Mouse (Mus musculus) embryonic facial prominence, embryonic 11.5 days (tissue): ENCODE measurements around the gene Tnfrsf12a. TPM values are rescaled to one million over a fixed set of nuclear protein-coding genes. Genes with fewer than 3 reads are reported as not detected.
A peak's percentile ranks its signal among the peaks of the same experiment; 100 is the strongest.

ENCODE experiments used
- ATAC-seq: fragments of 200-750 bp; cut with Nextera tagmentation; replicated peaks from 2 replicates; pipeline ENCODE4 v1.8.0; 2017; ENCODE audit warnings: low read depth; ENCODE audit not compliant: insufficient number of reproducible peaks, low FRiP score, low TSS enrichment
- DNase-seq: peaks from one replicate; pipeline ENCODE4 v3.0.0-alpha.2; 2015; ENCODE audit warnings: low spot score
- H3K27ac ChIP-seq: fragments of 300-500 bp; sonication (generic); replicated peaks from 2 replicates; pipeline ENCODE4 v1.5.1; 2014; ENCODE audit warnings: mild to moderate bottlenecking, low read depth, low read length, control low read depth
- H3K27me3 ChIP-seq: fragments of 300-500 bp; sonication (generic); 2 replicates; pipeline ENCODE4 v1.6.1; 2014; ENCODE audit warnings: mild to moderate bottlenecking, low read length, moderate library complexity, mixed read lengths; ENCODE audit not compliant: control insufficient read depth, insufficient read depth
- H3K36me3 ChIP-seq: fragments of 300-500 bp; sonication (generic); replicated peaks from 2 replicates; pipeline ENCODE4 v1.6.1; 2014; ENCODE audit warnings: low read depth, mild to moderate bottlenecking, low read length, moderate library complexity, mixed read lengths; ENCODE audit not compliant: control insufficient read depth, insufficient read depth
- H3K4me1 ChIP-seq: fragments of 300-500 bp; sonication (generic); 2 replicates; pipeline ENCODE4 v1.6.1; 2014; ENCODE audit warnings: low read length, mixed read lengths; ENCODE audit not compliant: control insufficient read depth, insufficient read depth
- H3K4me2 ChIP-seq: fragments of 300-500 bp; sonication (generic); 2 replicates; pipeline ENCODE4 v1.6.1; 2014; ENCODE audit warnings: low read depth, mild to moderate bottlenecking, control low read depth, low read length, moderate library complexity
- H3K4me3 ChIP-seq: fragments of 300-500 bp; sonication (generic); 2 replicates; pipeline ENCODE4 v1.5.1; 2014; ENCODE audit warnings: low read depth, low read length, control low read depth
- H3K9ac ChIP-seq: fragments of 300-500 bp; sonication (generic); replicated peaks from 2 replicates; pipeline ENCODE4 v1.6.1; 2014; ENCODE audit warnings: mild to moderate bottlenecking, control low read depth, low read length
- H3K9me3 ChIP-seq: fragments of 300-500 bp; sonication (generic); replicated peaks from 2 replicates; pipeline ENCODE4 v1.6.1; 2016; ENCODE audit warnings: mild to moderate bottlenecking, low read length, inconsistent platforms, mixed read lengths; ENCODE audit not compliant: control insufficient read depth
- WGBS: fragments of 180-500 bp; shearing (Covaris S2); extraction: QIAGEN DNeasy Blood & Tissue Kit; methylation state at CpG from one replicate; pipeline ENCODE4 v1.1.7; 2014; 5-methylcytosine and 5-hydroxymethylcytosine counted together
- polyA plus RNA-seq: library from polyadenylated mRNA; unstranded; fragments of >200 nt; fragmentation: Nextera tagmentation; extraction: Ambion mirVana; gene quantifications from 2 replicates; pipeline ENCODE4 v1.2.1, GENCODE M21; 2014

The Tnfrsf12a gene
- polyA plus RNA-seq, 1 experiment from 2014 or later = 6.8 TPM

- H3K9ac ChIP-seq = no peak overlapping the region
- H3K27me3 ChIP-seq = no peaks in the 10 kb centered on the region
- no peaks in the 10 kb centered on the region for H3K4me1 ChIP-seq
- H3K27ac ChIP-seq = no peak overlapping the region
- H3K4me3 ChIP-seq = no peak overlapping the region
- WGBS = 60% methylated on average over 2 of the region's 2 CpGs
- no peak for ATAC-seq
- H3K4me2 ChIP-seq = no peak overlapping the region
- DNase-seq = no peak
- H3K36me3 ChIP-seq = no peaks in the 10 kb centered on the region
- no peaks in the 10 kb centered on the region for H3K9me3 ChIP-seq
Observed at GRCm38 (mm10) chr17:23717003-23717402, 39.7 kb upstream of the Tnfrsf12a start.

- no peak overlapping the region for H3K27ac ChIP-seq
- H3K4me2 ChIP-seq = no peak overlapping the region
- no peaks in the 10 kb centered on the region for H3K9me3 ChIP-seq
- no peaks in the 10 kb centered on the region for H3K4me1 ChIP-seq
- no peak overlapping the region for H3K4me3 ChIP-seq
- H3K36me3 ChIP-seq = no peaks in the 10 kb centered on the region
- no peaks in the 10 kb centered on the region for H3K27me3 ChIP-seq
- ATAC-seq (0 out of 2 replicates have a peak, but pooled peaks have one; percentile 25), DNase-seq (peak; percentile 85)
- 3% methylated on average over 3 of the region's 3 CpGs for WGBS
- H3K9ac ChIP-seq = no peak overlapping the region
Observed at GRCm38 (mm10) chr17:23706212-23706611, 28.9 kb upstream of the Tnfrsf12a start.

- DNase-seq (no peak), ATAC-seq (no peak; the same call in 1 of the 2 replicates)
- Histone ChIP-seq H3K4me3 (no peak overlapping the region), H3K4me1 (no peaks in the 10 kb centered on the region), H3K4me2 (no peak overlapping the region), H3K36me3 (no peaks in the 10 kb centered on the region), H3K9ac (no peak overlapping the region), H3K27ac (no peak overlapping the region), H3K27me3 (no peaks in the 10 kb centered on the region), H3K9me3 (no peaks in the 10 kb centered on the region)
- 81% methylated on average over 7 of the region's 7 CpGs for WGBS
Observed at GRCm38 (mm10) chr17:23705525-23706104, 28.3 kb upstream of the Tnfrsf12a start.

- no peak overlapping the region for H3K4me3 ChIP-seq
- DNase-seq (no peak), ATAC-seq (no peak)
- no peak overlapping the region for H3K27ac ChIP-seq
- WGBS = 43% methylated on average over 7 of the region's 7 CpGs
- H3K36me3 ChIP-seq = no peaks in the 10 kb centered on the region
- no peak overlapping the region for H3K9ac ChIP-seq
- H3K27me3 ChIP-seq = peaks cover 3% of the 10 kb centered on the region
- H3K4me2 ChIP-seq = no peak overlapping the region
- no peaks in the 10 kb centered on the region for H3K4me1 ChIP-seq
- no peaks in the 10 kb centered on the region for H3K9me3 ChIP-seq
Observed at GRCm38 (mm10) chr17:23704741-23705140, 27.5 kb upstream of the Tnfrsf12a start.

GRCm38 (mm10) chr17:23703301-23703700, 26.0 kb upstream of the Tnfrsf12a start:
- ATAC-seq = no peak

GRCm38 (mm10) chr17:23700079-23700478, 22.8 kb upstream of the Tnfrsf12a start:
- Histone ChIP-seq H3K27me3 (peaks cover 19% of the 10 kb centered on the region), H3K9ac (peak overlapping the region; percentile 60), H3K9me3 (no peaks in the 10 kb centered on the region), H3K36me3 (no peaks in the 10 kb centered on the region), H3K4me1 (peaks cover 3% of the 10 kb centered on the region; the same call in 1 of the 2 replicates), H3K4me2 (peak overlapping the region; percentile 100), H3K27ac (no peak overlapping the region), H3K4me3 (peak overlapping the region; percentile 61)
- under 1% methylated on average over 22 of the region's 28 CpGs for WGBS
- DNase-seq (peak; percentile 89), ATAC-seq (peak; percentile 93)

More at GRCm38 (mm10) chr17:23703301-23703700, 26.0 kb upstream of the Tnfrsf12a start:
- no peak for DNase-seq
- Histone ChIP-seq H3K27me3 (peaks cover 17% of the 10 kb centered on the region), H3K9me3 (no peaks in the 10 kb centered on the region), H3K36me3 (no peaks in the 10 kb centered on the region), H3K4me2 (no peak overlapping the region), H3K27ac (no peak overlapping the region), H3K4me3 (no peak overlapping the region), H3K9ac (no peak overlapping the region), H3K4me1 (peaks cover 3% of the 10 kb centered on the region; the same call in 1 of the 2 replicates)
- 89% methylated on average over 9 of the region's 9 CpGs for WGBS

GRCm38 (mm10) chr17:23699131-23700077, 22.1 kb upstream of the Tnfrsf12a start:
- peak; percentile 27 for ATAC-seq
- under 1% methylated on average over 94 of the region's 101 CpGs for WGBS

GRCm38 (mm10) chr17:23695801-23696200, 18.5 kb upstream of the Tnfrsf12a start:
- ATAC-seq (peak; percentile 70; the same call in 1 of the 2 replicates), DNase-seq (peak; percentile 64)
- H3K27ac ChIP-seq = no peak overlapping the region
- H3K4me1 ChIP-seq = peaks cover 3% of the 10 kb centered on the region; the same call in 1 of the 2 replicates
- H3K27me3 ChIP-seq = peaks cover 19% of the 10 kb centered on the region
- no peak overlapping the region for H3K9ac ChIP-seq
- WGBS = 0% methylated on average over 3 of the region's 3 CpGs
- H3K4me3 ChIP-seq = no peak overlapping the region
- H3K4me2 ChIP-seq = no peak overlapping the region
- H3K9me3 ChIP-seq = no peaks in the 10 kb centered on the region
- no peaks in the 10 kb centered on the region for H3K36me3 ChIP-seq

More at GRCm38 (mm10) chr17:23699131-23700077, 22.1 kb upstream of the Tnfrsf12a start:
- Histone ChIP-seq H3K9me3 (no peaks in the 10 kb centered on the region), H3K9ac (peak overlapping the region; percentile 60), H3K27me3 (peaks cover 19% of the 10 kb centered on the region), H3K4me2 (peak overlapping the region; percentile 100), H3K36me3 (no peaks in the 10 kb centered on the region), H3K4me3 (peak overlapping the region; percentile 61), H3K27ac (no peak overlapping the region), H3K4me1 (peaks cover 3% of the 10 kb centered on the region; the same call in 1 of the 2 replicates)
- DNase-seq = no peak
